Comparison of ENCODE assay signal across 29 mouse cellular contexts in genomic region chr7:91296127-91296526, GRCm38 (mm10).
DNase-seq lines count a peak whose midpoint lies in the region; ATAC-seq and TF ChIP-seq lines count a peak whose summit lies in the region.
"Had no signal": no experiment of that assay in that cellular context is flagged by ENCODE, and none has a peak within 500 bp of the region (broad histone marks: within the 10 kb centered on the region; RNA-seq: fewer than 3 reads in every experiment).

No protein-coding gene starts in this region.

- H3K4me1 ChIP-seq in midbrain, embryonic 15.5 days: no peaks in the 10 kb centered on the region
- no peaks in the 10 kb centered on the region for H3K4me1 ChIP-seq in lung, adult 2 months (ENCODE audit: control insufficient read depth, insufficient read depth, low read length)
- H3K4me1 ChIP-seq: embryonic facial prominence, embryonic 15.5 days; heart, embryonic 12.5 days; hindbrain, embryonic 13.5 days; kidney, embryonic 15.5 days; megakaryocyte, embryonic 14.5 days; neural tube, embryonic 13.5 days; stomach, embryonic 15.5 days had no signal

- TF ChIP-seq CTCF in lung, adult 2 months (IDR thresholded peaks at IDR 0.05; ENCODE audit: insufficient read depth, low read length): no peak

- H3K27ac ChIP-seq in midbrain, embryonic 15.5 days: no peak overlapping the region
- H3K27ac ChIP-seq: embryonic facial prominence, embryonic 15.5 days; hindbrain, embryonic 13.5 days; kidney, embryonic 15.5 days; neural tube, embryonic 13.5 days; stomach, embryonic 15.5 days had no signal

- TF ChIP-seq POLR2A in lung, adult 2 months (IDR thresholded peaks at IDR 0.05; ENCODE audit: borderline replicate concordance, extremely low read depth, low read depth, low read length): no peak

- no peak overlapping the region for H3K4me2 ChIP-seq in midbrain, embryonic 15.5 days
- H3K4me2 ChIP-seq: embryonic facial prominence, embryonic 15.5 days; heart, embryonic 12.5 days; hindbrain, embryonic 13.5 days; kidney, embryonic 15.5 days; neural tube, embryonic 13.5 days; stomach, embryonic 15.5 days had no signal

- no peaks in the 10 kb centered on the region for H3K36me3 ChIP-seq in midbrain, embryonic 15.5 days (replicated peaks)
- H3K36me3 ChIP-seq: embryonic facial prominence, embryonic 15.5 days; heart, embryonic 12.5 days; hindbrain, embryonic 13.5 days; kidney, embryonic 15.5 days; neural tube, embryonic 13.5 days; stomach, embryonic 15.5 days had no signal

- H3K9ac ChIP-seq in midbrain, embryonic 15.5 days: no peak overlapping the region
- H3K9ac ChIP-seq: embryonic facial prominence, embryonic 15.5 days; heart, embryonic 12.5 days; hindbrain, embryonic 13.5 days; kidney, embryonic 15.5 days; liver, postnatal 0 days; neural tube, embryonic 13.5 days; stomach, embryonic 15.5 days had no signal

- no peaks in the 10 kb centered on the region for H3K27me3 ChIP-seq in midbrain, embryonic 15.5 days (replicated peaks)
- H3K27me3 ChIP-seq: embryonic facial prominence, embryonic 15.5 days; heart, embryonic 12.5 days; hindbrain, embryonic 13.5 days; kidney, embryonic 15.5 days; megakaryocyte, embryonic 14.5 days; neural tube, embryonic 13.5 days; stomach, embryonic 15.5 days had no signal

- peak; percentile 44 for DNase-seq in layer of hippocampus, adult 11-12 months (ENCODE audit: low spot score)
- DNase-seq in layer of hippocampus, postnatal 25 days (ENCODE audit: extremely low spot score in 1 of 2, low spot score in 1 of 2): no peak
- DNase-seq in frontal cortex, adult 2 months (ENCODE audit: extremely low spot score in 1 of 2, low spot score in 1 of 2): peak; percentile 69 to 71
- DNase-seq in layer of hippocampus, postnatal 36 days: peak; percentile 17 to 45
- DNase-seq in left cerebral cortex, postnatal 36 days (ENCODE audit: low spot score in 2 of 2): peak; percentile 43 to 55
- no peak for DNase-seq in lung, adult 2 months
- DNase-seq: adrenal gland, postnatal 25 days; cerebellum, adult 11 months; cerebellum, adult 9-11 months; gastrocnemius, postnatal 25 days; heart, adult 18-20 months; heart, postnatal 10 days; kidney, adult 11 months; kidney, postnatal 4 days; liver, postnatal 0 days; midbrain, embryonic 14.5 days; thymus, adult 18-20 months; thymus, postnatal 4 days had no signal

- H3K9me3 ChIP-seq in midbrain, embryonic 15.5 days: no peaks in the 10 kb centered on the region
- H3K9me3 ChIP-seq: embryonic facial prominence, embryonic 15.5 days; heart, embryonic 12.5 days; hindbrain, embryonic 13.5 days; kidney, embryonic 15.5 days; megakaryocyte, embryonic 14.5 days; neural tube, embryonic 13.5 days; stomach, embryonic 15.5 days had no signal

- WGBS in midbrain, embryonic 15.5 days: 78% methylated on average over 2 of the region's 2 CpGs
- WGBS in lung, adult 2 months: 68% methylated on average over 2 of the region's 2 CpGs

- intact Hi-C loops in left cerebral cortex, postnatal 36 days (cut with DNase I): no loop called here

- no peak for ATAC-seq in activated CD4-positive, CD25-positive, alpha-beta regulatory T cell, adult 4 months
- ATAC-seq in midbrain, embryonic 15.5 days (replicated peaks): no peak
- ATAC-seq: forebrain, embryonic 14.5 days; liver, postnatal 0 days had no signal

- H3K4me3 ChIP-seq in midbrain, embryonic 15.5 days: no peak overlapping the region
- H3K4me3 ChIP-seq in lung, adult 2 months (replicated peaks; ENCODE audit: extremely low read depth, low read depth, low read length): no peak overlapping the region
- H3K4me3 ChIP-seq: embryonic facial prominence, embryonic 15.5 days; heart, embryonic 12.5 days; hindbrain, embryonic 13.5 days; kidney, embryonic 15.5 days; megakaryocyte, embryonic 14.5 days; myocyte; neural tube, embryonic 13.5 days; stomach, embryonic 15.5 days had no signal

Comparison
In these comparisons a context has a peak if more than half of its experiments do, and no peak if none do; other contexts are left out.
1. DNase-seq: peak in layer of hippocampus, adult 11-12 months (single experiment), frontal cortex, adult 2 months (2 of 2), layer of hippocampus, postnatal 36 days (2 of 2) and left cerebral cortex, postnatal 36 days (2 of 2); none in layer of hippocampus, postnatal 25 days (0 of 2) and lung, adult 2 months (single experiment).